Mouse (Mus musculus) forebrain, embryonic 14.5 days (tissue): ENCODE data around the gene Rpl19. TPM values are rescaled to one million over a fixed set of nuclear protein-coding genes. Genes with fewer than 3 reads are reported as not detected.
A peak's percentile ranks its signal among the peaks of the same experiment; 100 is the strongest.

ENCODE experiments used
- ATAC-seq: fragments of 200-750 bp; cut with Nextera tagmentation; 2 replicates; pipeline ENCODE4 v1.8.0; 2017; ENCODE audit warnings: mild to moderate bottlenecking, moderate library complexity
- DNase-seq: peaks from one replicate; pipeline ENCODE4 v3.0.0-alpha.2; 2015; ENCODE audit warnings: low spot score
- H3K27ac ChIP-seq: fragments of 300-500 bp; sonication (generic); 2 replicates; pipeline ENCODE4 v1.5.1; 2014; ENCODE audit warnings: low read depth, mild to moderate bottlenecking, control low read depth, low read length, moderate library complexity
- H3K27me3 ChIP-seq: fragments of 300-500 bp; sonication (generic); replicated peaks from 2 replicates; pipeline ENCODE4 v1.6.1; 2014; ENCODE audit warnings: low read length, control low read depth, mixed read lengths; ENCODE audit not compliant: control insufficient read depth, insufficient read depth
- H3K36me3 ChIP-seq: fragments of 300-500 bp; sonication (generic); 2 replicates; pipeline ENCODE4 v1.6.1; 2014; ENCODE audit warnings: low read length, control low read depth; ENCODE audit not compliant: control insufficient read depth, insufficient read depth
- H3K4me1 ChIP-seq: fragments of 300-500 bp; sonication (generic); 2 replicates; pipeline ENCODE4 v1.6.1; 2014; ENCODE audit warnings: antibody characterized with exemption, low read length, control low read depth; ENCODE audit not compliant: control insufficient read depth, insufficient read depth
- H3K4me2 ChIP-seq: fragments of 300-500 bp; sonication (generic); 2 replicates; pipeline ENCODE4 v1.6.1; 2014; ENCODE audit warnings: mild to moderate bottlenecking, control low read depth, low read length
- H3K4me3 ChIP-seq: fragments of 300-500 bp; sonication (generic); 2 replicates; pipeline ENCODE4 v1.5.1; 2014; ENCODE audit warnings: low read depth, low read length, control low read depth
- H3K9ac ChIP-seq: fragments of 300-500 bp; sonication (generic); 2 replicates; pipeline ENCODE4 v1.6.1; 2014; ENCODE audit warnings: mild to moderate bottlenecking, low read length, control low read depth, moderate library complexity
- H3K9me3 ChIP-seq: fragments of 300-500 bp; sonication (generic); replicated peaks from 2 replicates; pipeline ENCODE4 v1.6.1; 2016; ENCODE audit warnings: low read length, control low read depth, mixed read lengths; ENCODE audit not compliant: control insufficient read depth
- WGBS: fragments of 180-500 bp; shearing (Covaris S2); extraction: QIAGEN DNeasy Blood & Tissue Kit; methylation state at CpG from one replicate; pipeline ENCODE4 v1.1.7; 2014; 5-methylcytosine and 5-hydroxymethylcytosine counted together
- polyA plus RNA-seq: library from polyadenylated mRNA; unstranded; fragments of >200 nt; fragmentation: Nextera tagmentation; extraction: Ambion mirVana; gene quantifications from 2 replicates; pipeline ENCODE4 v1.2.1, GENCODE M21; 2014

Gene Rpl19
- polyA plus RNA-seq, 1 experiment from 2014 or later, result 932 TPM

- Histone ChIP-seq H3K27me3 (peaks cover 3% of the 10 kb centered on the region; the same call in 1 of the 2 replicates), H3K4me1 (peaks cover 16% of the 10 kb centered on the region), H3K9me3 (no peaks in the 10 kb centered on the region), H3K4me3 (no peak overlapping the region), H3K9ac (no peak overlapping the region), H3K4me2 (no peak overlapping the region), H3K27ac (no peak overlapping the region), H3K36me3 (no peaks in the 10 kb centered on the region)
- ATAC-seq, result no peak
- no peak for DNase-seq
- 78% methylated on average over 8 of the region's 8 CpGs for WGBS
Measured at GRCm38 (mm10) chr11:97997387-97997960, 29.0 kb upstream of the Rpl19 start.

- H3K27me3 ChIP-seq, result peaks cover 3% of the 10 kb centered on the region; the same call in 1 of the 2 replicates
- no peak overlapping the region for H3K4me3 ChIP-seq
- peaks cover 20% of the 10 kb centered on the region for H3K4me1 ChIP-seq
- ATAC-seq, result no peak
- WGBS, result 83% methylated on average over 11 of the region's 11 CpGs
- DNase-seq, result no peak
- peaks cover 5% of the 10 kb centered on the region for H3K36me3 ChIP-seq
- no peak overlapping the region for H3K4me2 ChIP-seq
- H3K27ac ChIP-seq, result no peak overlapping the region
- no peaks in the 10 kb centered on the region for H3K9me3 ChIP-seq
- H3K9ac ChIP-seq, result no peak overlapping the region
Measured at GRCm38 (mm10) chr11:97998074-97998793, 28.3 kb upstream of the Rpl19 start.

- peaks cover 3% of the 10 kb centered on the region; the same call in 1 of the 2 replicates for H3K27me3 ChIP-seq
- H3K4me1 ChIP-seq, result peaks cover 24% of the 10 kb centered on the region
- no peak overlapping the region for H3K9ac ChIP-seq
- ATAC-seq, result no peak
- H3K9me3 ChIP-seq, result no peaks in the 10 kb centered on the region
- 62% methylated on average over 7 of the region's 7 CpGs for WGBS
- H3K4me2 ChIP-seq, result no peak overlapping the region
- H3K36me3 ChIP-seq, result peaks cover 7% of the 10 kb centered on the region
- no peak overlapping the region for H3K4me3 ChIP-seq
- H3K27ac ChIP-seq, result no peak overlapping the region
- DNase-seq, result no peak
Measured at GRCm38 (mm10) chr11:97998898-97999608, 27.5 kb upstream of the Rpl19 start.

- Histone ChIP-seq H3K9me3 (no peaks in the 10 kb centered on the region), H3K27ac (no peak overlapping the region), H3K4me2 (no peak overlapping the region), H3K4me1 (peaks cover 25% of the 10 kb centered on the region), H3K9ac (no peak overlapping the region), H3K36me3 (peaks cover 14% of the 10 kb centered on the region), H3K4me3 (no peak overlapping the region), H3K27me3 (peaks cover 3% of the 10 kb centered on the region; the same call in 1 of the 2 replicates)
- ATAC-seq (no peak), DNase-seq (no peak)
- 62% methylated on average over 5 of the region's 5 CpGs for WGBS
Measured at GRCm38 (mm10) chr11:97999748-98000147, 26.8 kb upstream of the Rpl19 start.

GRCm38 (mm10) chr11:98000378-98001140 is 26.0 kb upstream of the Rpl19 start:
- Histone ChIP-seq H3K4me3 (no peak overlapping the region), H3K27ac (no peak overlapping the region), H3K36me3 (peaks cover 22% of the 10 kb centered on the region), H3K4me2 (no peak overlapping the region), H3K27me3 (peaks cover 3% of the 10 kb centered on the region; the same call in 1 of the 2 replicates), H3K9me3 (no peaks in the 10 kb centered on the region), H3K4me1 (peaks cover 17% of the 10 kb centered on the region), H3K9ac (no peak overlapping the region)
- ATAC-seq, result no peak
- WGBS, result 53% methylated on average over 7 of the region's 7 CpGs
- no peak for DNase-seq

- ATAC-seq (no peak), DNase-seq (no peak)
- peaks cover 31% of the 10 kb centered on the region for H3K36me3 ChIP-seq
- H3K4me2 ChIP-seq, result no peak overlapping the region
- H3K9ac ChIP-seq, result no peak overlapping the region
- peaks cover 3% of the 10 kb centered on the region; the same call in 1 of the 2 replicates for H3K27me3 ChIP-seq
- H3K27ac ChIP-seq, result no peak overlapping the region
- H3K4me3 ChIP-seq, result no peak overlapping the region
- 36% methylated on average over 11 of the region's 11 CpGs for WGBS
- H3K9me3 ChIP-seq, result no peaks in the 10 kb centered on the region
- peaks cover 15% of the 10 kb centered on the region for H3K4me1 ChIP-seq
Measured at GRCm38 (mm10) chr11:98001351-98001824, 25.1 kb upstream of the Rpl19 start.

GRCm38 (mm10) chr11:98001986-98002385 is 24.5 kb upstream of the Rpl19 start:
- Histone ChIP-seq H3K4me2 (no peak overlapping the region), H3K4me3 (no peak overlapping the region), H3K4me1 (peaks cover 15% of the 10 kb centered on the region), H3K9me3 (no peaks in the 10 kb centered on the region), H3K9ac (no peak overlapping the region), H3K36me3 (peaks cover 32% of the 10 kb centered on the region), H3K27me3 (peaks cover 3% of the 10 kb centered on the region; the same call in 1 of the 2 replicates), H3K27ac (no peak overlapping the region)
- DNase-seq, result no peak
- WGBS, result 57% methylated on average over 6 of the region's 6 CpGs
- ATAC-seq, result no peak

GRCm38 (mm10) chr11:98002627-98003026 is 23.9 kb upstream of the Rpl19 start:
- Histone ChIP-seq H3K4me3 (no peak overlapping the region), H3K9me3 (no peaks in the 10 kb centered on the region), H3K27ac (no peak overlapping the region), H3K36me3 (peaks cover 34% of the 10 kb centered on the region), H3K4me2 (peak overlapping the region; percentile 20; the same call in 1 of the 2 replicates), H3K4me1 (peaks cover 15% of the 10 kb centered on the region), H3K9ac (peak overlapping the region; percentile 45), H3K27me3 (peaks cover 3% of the 10 kb centered on the region; the same call in 1 of the 2 replicates)
- ATAC-seq (peak; percentile 30; the same call in 1 of the 2 replicates), DNase-seq (peak; percentile 80)
- 12% methylated on average over 12 of the region's 12 CpGs for WGBS
